26 mouse cellular contexts compared by ENCODE assay signal in genomic region chr11:44408626-44409025, GRCm38 (mm10). TPM values are rescaled to one million over a fixed set of nuclear protein-coding genes. Genes with fewer than 3 reads are reported as not detected.
"Had no signal": no experiment of that assay in that cellular context is flagged by ENCODE, and none has a peak within 500 bp of the region (broad histone marks: within the 10 kb centered on the region; RNA-seq: fewer than 3 reads in every experiment).

No protein-coding gene starts in this region.

- H3K9me3 ChIP-seq: limb, embryonic 10.5 days; limb, embryonic 13.5 days; liver, embryonic 12.5 days; liver, embryonic 15.5 days; midbrain, embryonic 12.5 days; neural tube, embryonic 13.5 days had no signal

- H3K9ac ChIP-seq: limb, embryonic 13.5 days; liver, embryonic 12.5 days; liver, embryonic 15.5 days; midbrain, embryonic 12.5 days; neural tube, embryonic 13.5 days had no signal

- DNase-seq: kidney, adult 11 months; kidney, postnatal 25 days; layer of hippocampus, adult 9-11 months; liver; lung, adult 18-20 months; lung, postnatal 14 days; lung, postnatal 4 days; thymus, adult 2 months; thymus, postnatal 14 days had no signal

- H3K27ac ChIP-seq: kidney, postnatal 0 days; layer of hippocampus, adult 2 months; limb, embryonic 10.5 days; limb, embryonic 13.5 days; liver, embryonic 12.5 days; liver, embryonic 15.5 days; midbrain, embryonic 12.5 days; neural tube, embryonic 13.5 days; stomach, postnatal 0 days had no signal

- H3K27me3 ChIP-seq: liver, embryonic 15.5 days; neural tube, embryonic 13.5 days had no signal

- H3K36me3 ChIP-seq: limb, embryonic 10.5 days; limb, embryonic 13.5 days; liver, embryonic 12.5 days; liver, embryonic 15.5 days; midbrain, embryonic 12.5 days; neural tube, embryonic 13.5 days had no signal

- H3K4me1 ChIP-seq: limb, embryonic 10.5 days; liver, embryonic 12.5 days; liver, embryonic 15.5 days had no signal

- H3K4me2 ChIP-seq: limb, embryonic 13.5 days; liver, embryonic 12.5 days; liver, embryonic 15.5 days; midbrain, embryonic 12.5 days; neural tube, embryonic 13.5 days had no signal

- H3K4me3 ChIP-seq: layer of hippocampus, adult 2 months; limb, embryonic 10.5 days; limb, embryonic 13.5 days; liver, embryonic 12.5 days; liver, embryonic 15.5 days; midbrain, embryonic 12.5 days; neural tube, embryonic 13.5 days had no signal

- ATAC-seq: liver, embryonic 12.5 days had no signal

RNA-seq across cellular contexts. Expression of gene Il12b, which starts 8.8 kb away (rescaled TPM):
- total RNA-seq: layer of hippocampus, adult 2 months; layer of hippocampus, postnatal 25 days; left cerebral cortex, adult 18-20 months; left cerebral cortex, postnatal 25 days; megakaryocyte progenitor cell, adult 5-6 weeks; megakaryocyte-erythroid progenitor cell, adult 5-6 weeks had no signal
- polyA plus RNA-seq: kidney, embryonic 14.5 days; limb, embryonic 10.5 days; liver, embryonic 15.5 days; lung, embryonic 16.5 days; midbrain, embryonic 12.5 days; neural tube, embryonic 13.5 days; stomach, embryonic 14.5 days; stomach, postnatal 0 days had no signal
